Mouse (Mus musculus) megakaryocyte progenitor cell, adult 5-6 weeks (primary cell): ENCODE data around the gene Clip2. TPM values are rescaled to one million over a fixed set of nuclear protein-coding genes. Genes with fewer than 3 reads are reported as not detected.

Experiments used
- ATAC-seq: replicated peaks from 2 replicates; pipeline ENCODE4 v1.8.0; 2016; ENCODE audit warnings: mild to moderate bottlenecking, moderate TSS enrichment, inconsistent platforms; ENCODE audit not compliant: poor library complexity
- total RNA-seq, 2 experiments: library from RNA; stranded (forward) in 1 of 2; stranded (reverse) in 1 of 2; fragments of 157-497, 149-512 nt in 1 of 2; fragments of 200-1000 nt in 1 of 2; gene quantifications; 2 replicates each; pipeline versions ENCODE4 v1.2.3 to v1.2.4; 2015 to 2017

Gene Clip2
- total RNA-seq (2015) (2.1 and 2.2 TPM in 2 replicates), total RNA-seq (2017) (4.0 and 17.6 TPM in 2 replicates)

DNA sequence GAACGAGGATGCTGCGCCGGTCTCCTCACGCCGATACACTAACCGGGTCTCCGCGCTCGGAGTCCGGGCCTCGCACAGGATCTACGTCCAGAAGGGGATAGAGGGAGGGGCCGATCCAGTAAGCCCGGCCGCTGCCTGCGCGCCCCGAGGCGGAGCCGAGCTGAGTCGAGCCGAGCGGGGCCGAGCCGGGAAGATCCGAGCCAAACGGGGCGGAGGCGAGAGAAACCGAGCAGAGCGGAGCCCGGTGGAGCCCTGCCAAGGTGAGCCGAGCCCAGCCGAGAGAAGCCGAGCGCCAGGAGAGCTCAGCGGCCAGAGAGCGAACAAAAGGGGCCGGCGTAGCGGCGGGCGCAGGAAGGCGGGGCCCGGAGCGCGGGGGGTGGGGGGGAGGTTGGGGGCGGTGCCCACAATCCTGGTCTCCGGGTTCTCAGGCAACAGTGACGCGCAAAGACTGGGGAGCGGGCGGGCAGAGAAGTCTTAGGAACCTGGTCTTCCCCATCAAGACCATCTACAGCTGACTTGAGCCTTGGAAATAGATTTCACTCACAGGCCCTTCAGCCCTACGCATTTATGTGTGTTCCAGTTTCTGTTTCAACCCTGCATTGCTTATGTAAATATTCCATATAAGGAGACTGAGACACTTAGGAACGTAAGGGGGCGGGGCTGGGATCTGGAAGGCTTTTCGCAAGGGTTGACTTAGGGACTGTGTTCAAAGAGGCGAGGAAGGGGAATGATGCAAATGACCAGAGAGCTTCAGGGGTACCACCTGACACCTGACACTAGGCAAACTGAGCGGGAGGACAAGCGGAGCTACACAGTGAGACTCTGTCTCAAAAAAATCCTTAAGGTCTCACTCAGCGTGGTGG lies at the start of gene Clip2:
Gene Clip2 (minus strand): TSS at position 325 of the 863 bp plus-strand sequence.
- ATAC-seq = peak; percentile 84

DNA sequence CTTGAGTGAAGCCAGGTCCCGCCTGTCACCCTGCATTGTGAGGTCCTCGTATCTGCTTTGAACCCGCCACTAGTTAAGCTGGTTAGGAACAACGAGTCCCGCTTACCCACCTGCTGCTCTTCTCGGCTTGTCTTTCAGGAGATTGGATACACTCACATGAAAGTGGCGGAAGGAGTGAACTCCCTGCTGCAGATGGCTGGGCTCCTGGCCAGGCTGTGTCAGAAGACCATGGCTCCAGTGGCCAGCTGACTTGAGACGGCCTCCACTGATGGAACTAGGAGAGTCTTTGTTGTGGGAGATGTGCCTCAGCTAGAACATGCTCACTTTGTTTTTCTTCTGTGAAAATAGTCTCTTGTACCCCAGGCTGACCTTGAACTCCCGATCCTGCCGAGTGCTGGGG lies 45.5 kb upstream of the Clip2 start:
- ATAC-seq = no peak

DNA sequence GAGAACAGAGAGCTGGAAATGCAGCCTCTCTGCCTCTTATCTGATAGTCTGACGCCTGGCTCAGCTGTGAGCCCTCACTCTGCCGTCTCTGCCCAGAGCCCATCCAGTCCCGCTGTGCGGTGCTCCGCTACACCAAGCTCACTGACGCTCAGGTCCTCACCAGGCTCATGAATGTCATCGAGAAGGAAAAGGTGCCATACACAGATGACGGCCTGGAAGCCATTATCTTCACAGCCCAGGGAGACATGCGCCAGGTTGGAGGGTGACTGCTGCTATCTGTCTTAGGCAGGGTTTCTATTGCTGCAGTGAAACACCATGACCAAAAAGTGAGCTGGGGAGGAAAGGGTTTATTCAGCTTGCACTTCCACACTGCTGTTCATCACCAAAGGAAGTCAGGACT lies 40.9 kb upstream of the Clip2 start:
- ATAC-seq = peak; percentile 92

DNA sequence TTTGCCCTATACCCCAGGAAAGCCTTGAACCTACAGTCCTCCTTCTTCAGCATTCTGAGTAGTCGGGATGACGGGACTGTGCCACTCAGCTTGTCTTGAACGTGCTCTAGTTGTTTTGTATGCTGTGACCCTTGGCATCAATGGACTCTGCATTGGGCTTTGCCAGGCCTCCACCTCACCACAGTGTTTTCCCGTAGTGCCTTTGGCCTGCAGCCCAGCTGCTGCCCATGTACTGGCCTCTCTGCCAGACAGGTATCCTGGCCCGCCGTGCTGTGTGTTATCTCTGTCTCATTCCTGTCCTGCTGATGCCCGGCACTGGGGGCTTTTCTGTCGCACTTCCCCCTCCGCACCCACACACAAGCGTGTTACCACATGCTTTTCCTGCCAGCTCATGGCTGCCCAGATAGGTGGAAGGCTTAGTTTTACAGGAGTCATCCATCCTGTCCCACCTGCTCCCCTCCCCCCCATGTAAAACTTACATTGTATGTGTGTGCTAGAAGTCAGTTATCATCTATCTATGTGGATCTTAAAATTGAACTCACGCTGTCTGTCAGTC lies 39.9 kb upstream of the Clip2 start:
- ATAC-seq = peak; percentile 35

DNA sequence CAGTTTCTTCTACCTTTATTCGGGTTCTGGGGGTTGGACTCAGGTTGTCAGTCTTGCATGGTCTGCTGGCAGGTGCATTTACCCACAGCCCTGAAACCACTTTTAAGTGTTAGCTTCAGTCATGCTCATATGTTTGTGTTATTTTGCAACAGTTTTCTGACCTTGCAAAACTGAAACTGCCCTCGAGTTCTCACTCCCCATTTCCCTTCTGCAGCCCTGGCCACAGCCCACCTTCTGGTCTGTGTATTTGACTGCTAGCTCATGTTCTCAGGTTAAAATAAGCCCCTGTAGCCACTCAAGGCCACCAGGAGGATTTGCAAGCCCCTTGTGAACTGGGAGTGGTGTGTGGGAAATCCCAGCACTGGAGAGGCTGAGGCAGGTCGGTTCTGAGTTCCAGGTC lies 37.7 kb upstream of the Clip2 start:
- ATAC-seq = peak; percentile 29

DNA sequence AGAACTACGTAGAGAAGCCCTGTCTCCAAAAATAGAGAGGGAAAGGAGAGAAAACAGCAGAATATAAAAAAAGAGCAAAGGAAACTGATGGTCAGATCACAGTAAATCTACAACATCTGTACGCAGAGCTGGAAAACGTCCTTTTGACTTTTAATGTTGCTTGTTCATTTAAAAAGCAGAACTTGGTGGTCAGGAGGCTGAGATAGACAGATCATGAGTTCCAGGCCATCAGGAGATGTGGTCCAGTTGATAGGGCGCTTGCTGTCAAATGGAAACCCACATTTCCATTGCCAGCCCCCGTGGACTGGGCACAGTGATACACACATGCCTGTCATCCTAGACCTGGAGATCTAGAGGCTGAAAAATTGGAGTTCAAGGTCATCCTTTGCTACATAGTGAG lies 32.6 kb upstream of the Clip2 start:
- ATAC-seq = peak; percentile 51

DNA sequence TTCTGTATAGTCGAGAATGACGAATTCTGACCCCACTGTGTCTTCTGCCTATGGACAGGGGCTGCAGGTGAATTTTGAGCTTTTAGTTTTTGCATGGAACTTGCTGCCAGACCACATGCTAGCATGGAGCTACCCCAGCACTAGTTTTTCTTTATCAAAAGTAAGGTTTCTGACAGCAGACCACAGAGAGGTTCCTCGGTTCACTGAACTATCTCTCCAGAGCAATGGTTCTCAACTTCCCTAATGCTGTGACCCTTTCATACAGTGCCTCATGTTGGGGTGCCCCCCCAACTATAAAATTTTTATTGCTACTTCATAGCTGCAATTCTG lies 31.6 kb upstream of the Clip2 start:
- no peak for ATAC-seq

DNA sequence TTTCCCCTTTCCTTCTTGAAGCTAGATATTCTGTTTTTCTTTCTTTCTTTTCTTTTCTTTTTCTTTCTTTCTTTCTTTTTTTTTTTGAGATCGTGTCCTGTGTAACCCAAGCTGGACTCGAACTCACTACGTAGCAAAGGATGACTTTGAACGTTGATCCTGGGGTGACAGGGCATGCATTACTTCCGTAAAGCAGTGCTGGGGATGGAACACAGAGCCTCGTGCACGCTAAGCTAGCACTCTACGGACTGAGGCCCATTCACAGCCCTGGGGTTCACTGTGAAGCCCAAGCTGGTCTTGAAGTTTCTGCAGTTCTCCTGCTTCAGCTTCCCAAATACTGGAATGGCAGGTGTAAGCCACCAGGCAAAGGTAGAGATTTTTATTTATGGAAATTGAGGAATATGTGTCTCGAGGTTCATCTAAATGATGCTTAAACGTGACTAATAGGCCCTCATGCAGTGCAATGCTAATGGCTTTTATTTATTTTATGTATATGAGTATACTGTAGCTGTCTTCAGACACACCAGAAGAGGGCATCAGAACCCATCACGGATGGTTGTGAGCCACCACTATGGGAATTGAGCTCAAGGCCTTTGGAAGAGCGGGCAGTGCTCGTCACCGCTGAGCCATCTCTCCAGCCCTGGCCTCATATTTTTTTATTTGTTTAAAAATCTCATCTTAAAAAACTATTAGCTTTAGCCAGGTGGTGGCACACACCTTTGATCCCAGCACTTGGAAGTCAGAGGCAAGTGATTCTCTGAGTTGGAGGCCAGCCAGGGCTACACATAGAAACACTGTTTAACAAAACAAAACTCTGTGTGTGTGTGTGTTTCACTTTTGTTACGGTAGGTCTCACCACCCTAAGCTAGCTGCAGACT lies 31.0 kb upstream of the Clip2 start:
- ATAC-seq = no peak

DNA sequence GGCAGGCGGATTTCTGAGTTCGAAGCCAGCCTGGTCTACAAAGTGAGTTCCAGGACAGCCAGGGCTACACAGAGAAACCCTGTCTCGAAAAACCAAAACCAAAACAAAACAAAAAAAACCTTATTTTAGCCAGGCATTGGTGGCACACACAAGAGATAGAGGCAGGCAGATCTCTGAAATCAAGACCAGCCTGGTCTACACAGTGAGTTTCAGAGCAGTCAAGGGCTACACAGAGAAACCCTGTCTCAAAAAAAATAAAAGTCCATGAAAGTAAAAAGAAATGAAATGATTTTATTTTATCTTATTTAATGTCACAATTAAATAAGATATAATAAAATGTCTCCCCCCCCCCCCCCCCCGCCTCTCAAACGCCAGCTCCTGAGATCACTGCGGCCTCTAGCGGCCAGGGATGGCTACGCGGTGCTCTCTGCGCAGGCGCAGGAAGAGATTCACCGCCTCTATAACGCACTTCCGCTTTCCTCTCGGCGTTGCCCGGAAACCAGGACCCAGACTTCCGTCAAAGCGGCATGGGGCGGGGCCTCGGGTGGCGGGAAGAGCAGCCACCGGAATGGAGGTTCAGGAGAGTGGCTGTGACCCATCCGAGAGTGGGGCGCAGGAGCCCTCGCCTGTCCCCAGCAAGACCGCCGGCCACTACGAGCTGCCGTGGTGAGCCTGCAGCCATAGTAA lies 30.1 kb upstream of the Clip2 start:
- peak; percentile 96 for ATAC-seq

DNA sequence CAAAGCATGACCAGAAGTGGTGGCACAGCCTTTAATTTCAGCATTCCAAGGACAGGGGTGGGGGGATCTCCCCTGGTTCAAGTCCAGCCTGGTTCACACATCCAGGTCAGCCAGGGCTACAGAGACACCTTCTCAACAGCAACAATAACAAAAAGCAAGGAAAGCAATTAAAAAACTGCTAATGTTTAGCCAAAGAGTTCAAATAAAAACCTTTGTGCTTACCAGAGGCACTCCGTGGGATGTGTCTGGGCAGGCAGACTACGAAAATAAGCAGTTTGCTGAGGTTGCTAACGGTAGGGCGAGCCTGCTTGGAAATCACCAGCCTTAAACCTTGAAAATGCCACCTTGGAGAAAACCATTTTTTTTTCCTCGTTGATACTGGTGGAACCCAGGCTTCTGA lies 28.9 kb upstream of the Clip2 start, which contains the start of gene Rfc2:
Gene Rfc2 (plus strand): TSS at position 221 of the 400 bp plus-strand sequence.
- ATAC-seq = no peak

DNA sequence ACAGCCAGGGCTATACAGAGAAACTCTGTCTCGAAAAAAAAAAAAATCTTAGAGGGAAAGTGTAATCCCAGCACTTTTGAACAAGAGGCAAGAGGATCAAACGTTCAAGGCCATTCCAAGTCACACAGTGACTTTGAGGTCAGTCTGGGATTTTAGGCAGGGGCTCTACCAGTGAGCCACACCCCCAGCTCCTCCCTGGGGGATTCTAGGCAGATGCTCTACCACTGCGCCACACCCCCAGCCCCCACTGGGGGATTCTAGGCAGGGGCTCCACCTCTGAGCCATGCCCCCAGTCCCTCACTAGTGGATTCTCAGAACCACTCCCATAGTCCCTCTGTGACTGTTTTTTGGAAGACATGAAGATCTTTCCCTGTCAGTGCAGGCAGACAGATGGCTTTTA lies 26.9 kb upstream of the Clip2 start:
- no peak for ATAC-seq

DNA sequence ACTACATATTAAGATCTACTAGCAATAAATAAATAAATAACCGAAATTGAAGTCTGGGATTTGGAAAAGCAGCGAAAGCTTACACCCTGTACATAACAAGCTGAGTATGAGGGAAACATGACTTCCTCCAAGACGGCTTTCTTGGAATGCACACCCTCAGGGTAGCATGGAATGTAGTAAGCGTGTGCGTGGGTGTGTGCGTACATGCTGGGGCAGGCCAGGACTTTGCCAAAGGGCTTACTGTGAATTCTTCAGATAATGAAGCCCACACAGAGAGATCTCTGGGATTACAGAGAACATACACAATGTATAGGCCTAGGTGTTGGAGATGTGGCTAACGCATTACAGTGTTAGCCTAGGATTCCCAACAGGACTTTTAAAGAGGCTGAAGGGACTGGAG lies 25.3 kb upstream of the Clip2 start:
- no peak for ATAC-seq

DNA sequence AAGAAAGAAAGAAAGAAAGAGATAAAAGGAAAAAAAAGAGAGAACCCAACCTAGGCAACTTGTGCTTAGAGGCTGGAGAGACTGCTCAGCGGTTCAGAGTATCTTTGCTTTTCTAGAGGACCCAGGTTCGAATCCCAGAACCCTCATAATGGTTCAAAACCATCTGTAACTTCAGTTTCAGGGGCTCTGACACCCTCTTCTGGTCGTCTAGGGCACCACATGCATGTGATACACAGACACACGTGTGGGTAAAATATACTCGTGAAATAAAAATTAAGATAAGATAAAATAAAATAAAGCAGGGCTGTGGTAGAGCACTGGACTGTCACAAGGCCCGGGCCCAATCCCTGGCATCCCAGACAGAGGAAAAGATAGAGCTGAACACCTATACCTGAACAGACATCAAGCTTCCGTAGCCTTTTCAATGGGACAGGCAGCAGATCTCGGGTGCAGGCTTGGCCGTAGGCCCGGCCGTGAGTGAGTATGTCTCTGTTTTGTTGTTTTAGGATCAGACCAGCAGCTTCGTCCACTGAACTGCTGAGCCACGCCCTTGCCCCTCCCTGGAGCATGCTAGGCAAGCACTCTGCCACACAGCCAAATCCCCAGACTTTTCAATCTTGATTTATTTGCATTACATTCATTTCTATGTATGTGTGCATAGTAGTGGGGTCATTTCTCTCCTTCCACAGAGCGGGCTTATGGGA lies 24.4 kb upstream of the Clip2 start:
- ATAC-seq = peak; percentile 33

DNA sequence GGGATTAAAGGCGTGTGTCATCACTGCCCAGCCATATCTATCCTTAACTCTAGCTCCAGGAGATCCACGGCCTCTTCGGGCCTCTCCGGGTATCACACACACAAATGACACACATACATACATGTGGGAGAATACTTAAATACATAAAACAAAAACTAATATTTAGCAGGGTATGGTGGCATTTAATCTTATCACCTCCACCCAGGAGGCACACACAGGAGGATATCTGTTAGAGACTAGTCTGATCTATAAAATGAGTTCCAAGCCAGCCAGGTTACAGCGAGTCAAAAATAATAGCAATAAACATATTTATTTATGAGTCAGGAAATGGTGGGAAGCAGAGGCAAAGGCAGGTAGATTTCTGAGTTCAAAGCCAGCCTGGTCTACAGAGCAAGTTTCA lies 23.6 kb upstream of the Clip2 start:
- ATAC-seq = peak; percentile 21

DNA sequence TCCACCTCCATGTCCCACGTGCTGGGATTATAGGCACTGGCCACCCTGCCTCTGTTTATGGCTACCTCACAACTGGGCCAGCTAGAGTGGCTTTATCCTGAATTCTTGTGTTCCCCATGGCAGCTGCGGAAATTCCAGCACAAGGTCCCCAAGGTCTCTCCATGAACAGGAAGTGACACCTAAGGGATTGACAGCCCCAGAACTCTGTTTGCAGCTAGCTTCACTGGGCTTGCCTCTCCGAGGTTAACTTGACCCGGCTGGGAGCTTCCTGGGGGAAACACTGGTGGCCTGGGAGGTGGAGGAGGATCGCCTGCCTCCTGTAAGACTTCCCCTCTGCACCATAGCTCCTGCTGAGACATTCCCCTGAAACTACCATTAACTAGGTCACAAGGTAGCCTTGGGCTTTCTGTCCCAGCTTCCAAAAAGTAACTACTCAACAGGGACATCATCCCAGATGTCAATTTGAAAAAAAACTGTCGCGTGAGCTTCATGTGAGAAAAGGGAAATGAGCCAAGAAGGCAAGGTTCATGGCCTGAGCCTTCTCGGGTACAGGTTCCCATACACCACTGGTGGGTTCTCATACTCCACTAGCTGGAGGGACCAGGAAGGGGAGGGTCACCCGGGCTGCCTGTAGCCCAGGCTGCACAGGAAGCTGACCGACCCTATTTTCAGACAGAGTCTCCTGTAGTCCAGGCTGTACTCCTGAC lies 20.4 kb upstream of the Clip2 start:
- ATAC-seq = 0 out of 2 replicates have a peak, but pooled peaks have one; percentile 21

DNA sequence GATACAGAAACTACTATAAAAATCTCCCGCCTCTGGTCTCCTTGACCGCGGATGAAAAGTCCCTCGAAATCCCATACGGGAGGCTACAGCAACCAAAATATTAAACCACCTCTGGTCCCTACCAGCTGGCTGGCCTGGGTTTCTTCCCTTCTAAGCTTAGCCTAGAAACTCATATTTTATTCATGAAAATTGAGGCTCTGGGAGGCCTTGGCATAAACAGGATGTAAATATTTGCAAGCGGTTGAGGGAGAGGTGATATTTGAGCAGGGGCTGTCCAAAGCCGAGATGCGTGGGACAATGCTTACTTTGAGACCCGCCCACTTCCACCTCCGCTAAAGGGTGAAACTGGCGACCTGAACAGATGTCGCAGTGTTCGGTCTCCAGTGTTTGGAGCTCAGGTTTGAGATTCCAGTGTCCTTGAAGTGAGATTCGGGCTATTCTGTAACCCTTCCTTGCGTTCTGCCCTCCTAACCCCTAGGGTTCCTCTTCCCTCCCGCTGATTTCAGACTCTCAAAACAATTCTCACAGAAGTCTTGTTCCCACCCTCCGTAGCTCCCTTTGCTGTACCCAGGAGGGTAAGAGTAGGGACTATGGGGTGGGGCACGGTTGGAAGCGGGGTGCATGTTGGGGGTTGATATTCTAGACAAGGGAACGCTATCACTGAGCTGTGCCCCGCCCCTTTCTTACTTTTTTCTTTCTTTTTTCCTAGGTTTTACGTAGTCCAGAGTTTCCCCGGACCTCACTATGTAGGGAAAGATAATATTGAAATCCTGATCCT lies 19.7 kb upstream of the Clip2 start:
- peak; percentile 50 for ATAC-seq

DNA sequence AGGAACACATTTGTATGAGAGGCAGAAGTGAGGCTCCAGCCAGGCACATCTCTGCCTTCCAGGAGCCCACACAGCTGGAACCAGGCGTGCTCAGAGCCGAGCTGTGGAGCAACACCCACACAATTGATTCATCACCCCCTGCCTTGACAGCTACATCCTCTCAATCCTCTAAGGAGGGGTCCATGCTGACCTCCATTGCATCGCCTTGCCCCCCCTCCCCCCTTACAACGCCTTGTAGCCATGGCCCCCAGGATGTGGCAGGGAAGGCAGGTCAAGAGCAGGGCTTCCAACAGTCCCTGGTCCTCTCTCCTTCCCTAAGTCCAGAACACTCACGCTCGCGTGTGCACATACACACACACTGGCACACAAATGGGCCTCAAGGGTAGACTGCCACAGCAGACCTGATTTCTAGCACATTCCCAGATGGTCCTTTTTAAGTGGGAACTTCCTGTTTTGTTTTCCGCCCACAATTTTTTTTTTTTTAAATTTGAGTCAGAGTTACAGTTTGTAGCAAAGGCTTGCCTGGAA lies 16.8 kb upstream of the Clip2 start:
- ATAC-seq = 0 out of 2 replicates have a peak, but pooled peaks have one; percentile 12

DNA sequence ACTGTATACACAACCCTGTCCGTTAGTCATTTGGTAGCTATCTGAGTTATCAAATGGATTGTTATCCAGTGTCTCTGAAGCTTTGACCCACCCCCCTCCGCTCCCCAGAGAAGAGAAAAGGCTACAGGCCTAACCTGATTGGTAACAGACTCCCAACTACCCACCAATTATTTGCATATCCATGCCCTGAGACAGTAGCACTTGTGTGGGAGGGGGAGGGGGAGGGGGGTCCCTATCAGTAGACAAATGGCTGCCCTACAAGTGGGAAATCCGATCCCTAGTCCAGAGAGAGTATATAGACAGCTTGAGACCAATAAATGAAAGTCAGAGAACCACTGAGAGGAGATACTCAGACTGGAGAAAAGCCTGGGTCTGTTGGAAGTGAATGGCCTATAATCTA lies 15.8 kb upstream of the Clip2 start:
- ATAC-seq = no peak

DNA sequence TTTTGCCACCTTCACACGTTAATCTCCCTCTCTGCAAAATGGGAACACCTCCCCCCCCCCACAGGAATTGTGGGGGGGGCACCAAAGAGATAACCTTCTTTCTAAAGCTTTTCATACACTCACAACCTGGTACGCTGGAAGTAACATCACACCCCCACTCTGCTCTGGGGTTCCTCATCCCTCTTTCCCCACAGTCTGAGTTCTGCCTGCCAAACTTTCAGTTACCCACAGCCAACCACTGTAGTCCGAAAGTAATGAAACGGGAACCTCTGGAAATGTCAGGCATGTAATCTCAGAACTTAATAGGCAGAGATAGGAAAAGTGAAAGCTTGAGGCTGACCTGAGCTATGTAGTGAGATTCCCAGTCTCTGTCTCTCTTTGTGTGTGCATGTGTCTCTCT lies 15.2 kb upstream of the Clip2 start:
- ATAC-seq = no peak
